Mouse (Mus musculus): Measurements from ENCODE around the gene Ankrd39. TPM values are rescaled to one million over a fixed set of nuclear protein-coding genes. Genes with fewer than 3 reads are reported as not detected.
A peak's percentile ranks its signal among the peaks of the same experiment; 100 is the strongest.

Gene Ankrd39
- polyA plus RNA-seq, 1 experiment from 2014 or later = 14.0 TPM

DNA sequence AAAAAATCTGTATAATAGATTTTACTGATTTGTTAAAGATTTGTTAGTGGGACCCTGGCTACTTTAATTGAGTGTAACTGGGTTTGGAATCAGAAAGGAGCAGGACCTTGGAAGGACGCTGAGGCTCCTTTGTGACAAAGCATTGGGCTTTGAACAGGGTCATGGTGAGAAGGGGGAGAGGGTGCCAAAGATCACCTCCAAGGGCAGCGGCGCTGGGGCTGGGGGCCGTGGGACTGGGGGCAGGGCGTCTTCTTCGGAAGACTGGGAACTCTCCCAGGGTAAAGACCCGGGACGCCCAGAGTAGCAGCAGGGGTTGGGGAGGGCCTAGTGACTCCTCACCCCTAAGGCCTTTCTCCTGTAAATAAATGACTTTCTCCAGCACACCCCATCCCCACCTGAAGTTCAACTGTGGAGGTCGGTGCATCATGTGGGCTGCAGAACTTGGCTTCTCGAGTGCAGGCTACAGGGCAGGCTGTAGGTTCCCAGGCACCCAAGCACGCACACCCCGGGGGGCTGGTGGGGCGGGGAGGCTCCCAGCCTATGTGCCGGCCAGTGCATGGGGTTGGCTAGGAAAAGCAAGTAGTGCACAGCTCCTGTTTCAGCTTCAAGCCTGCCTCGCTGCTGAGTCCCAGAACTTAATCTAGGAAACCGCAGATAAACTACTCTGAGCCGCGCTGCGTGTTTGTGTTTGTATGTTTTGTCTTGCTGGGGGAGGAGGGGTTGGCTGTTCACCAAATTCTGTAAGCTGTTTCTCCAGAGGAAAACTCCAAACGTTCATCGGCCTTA is 20.8 kb upstream of the Ankrd39 start:
- no peak overlapping the region for H3K4me2 ChIP-seq
- DNase-seq (ENCODE audit: low spot score, missing footprints) = no peak
- WGBS = 40% methylated on average over 21 of the region's 21 CpGs
- no peak overlapping the region for H3K9ac ChIP-seq (ENCODE audit: low read length)
- H3K27ac ChIP-seq (ENCODE audit: low read depth, low read length) = no peak overlapping the region
- ATAC-seq (ENCODE audit: low FRiP score) = no peak
- H3K9me3 ChIP-seq (ENCODE audit: control insufficient read depth, low read length) = no peaks in the 10 kb centered on the region
- no peaks in the 10 kb centered on the region for H3K36me3 ChIP-seq (ENCODE audit: control insufficient read depth, insufficient read depth, low read length)
- no peaks in the 10 kb centered on the region for H3K27me3 ChIP-seq (ENCODE audit: control insufficient read depth, insufficient read depth, low read length)
- no peak overlapping the region for H3K4me3 ChIP-seq (ENCODE audit: low read depth, low read length)
- peaks cover 7% of the 10 kb centered on the region; the same call in 1 of the 2 replicates for H3K4me1 ChIP-seq (ENCODE audit: control insufficient read depth, insufficient read depth, low read length)

DNA sequence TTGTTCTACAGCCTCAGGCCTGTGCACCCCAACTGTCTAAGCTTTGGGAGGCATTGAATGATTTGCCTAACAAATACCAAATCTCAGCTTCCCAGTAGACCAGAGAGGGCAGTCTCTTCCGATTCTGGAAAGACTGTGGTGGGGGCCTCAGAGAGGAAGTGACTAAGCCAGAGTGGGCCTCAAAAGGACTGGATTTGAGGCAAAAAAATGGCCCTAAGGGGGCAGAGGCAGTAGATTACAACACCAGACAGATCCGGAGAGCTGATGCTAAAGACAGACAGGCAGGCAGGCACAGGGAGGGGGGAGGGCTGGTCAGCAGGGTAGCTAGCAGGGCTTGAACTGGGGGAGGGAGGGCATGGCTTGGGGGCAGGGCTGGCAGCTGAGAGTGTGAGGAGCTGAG is 19.2 kb upstream of the Ankrd39 start:
- Histone ChIP-seq H3K36me3 (ENCODE audit: control insufficient read depth, insufficient read depth, low read length) (no peaks in the 10 kb centered on the region), H3K9ac (ENCODE audit: low read length) (no peak overlapping the region), H3K4me1 (ENCODE audit: control insufficient read depth, insufficient read depth, low read length) (peaks cover 7% of the 10 kb centered on the region; the same call in 1 of the 2 replicates), H3K4me2 (no peak overlapping the region), H3K27ac (ENCODE audit: low read depth, low read length) (no peak overlapping the region), H3K4me3 (ENCODE audit: low read depth, low read length) (no peak overlapping the region), H3K9me3 (ENCODE audit: control insufficient read depth, low read length) (no peaks in the 10 kb centered on the region), H3K27me3 (ENCODE audit: control insufficient read depth, insufficient read depth, low read length) (no peaks in the 10 kb centered on the region)
- DNase-seq (ENCODE audit: low spot score, missing footprints) = no peak
- 2% methylated on average over 2 of the region's 2 CpGs for WGBS
- ATAC-seq (ENCODE audit: low FRiP score) = no peak

DNA sequence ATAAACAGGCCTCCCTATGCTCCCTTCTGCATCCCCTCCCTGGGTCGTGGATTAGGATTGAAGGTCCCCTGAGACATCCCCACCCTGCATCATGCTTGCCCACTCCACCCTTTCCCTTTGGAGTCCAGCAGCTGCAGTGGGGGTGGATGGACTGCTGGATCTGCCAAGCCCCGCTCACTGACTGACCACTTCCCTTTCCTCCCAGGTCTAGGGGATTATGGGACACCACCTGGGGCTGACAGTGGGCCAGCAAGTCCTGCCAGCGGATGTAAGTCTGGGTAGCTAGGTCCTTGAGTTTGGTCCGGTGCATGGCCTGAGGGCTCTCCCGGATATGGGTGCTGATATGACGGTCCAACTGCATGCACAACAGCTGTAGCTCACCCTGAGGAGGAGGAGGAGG is 16.9 kb upstream of the Ankrd39 start:
- H3K4me3 ChIP-seq (ENCODE audit: low read depth, low read length) = no peak overlapping the region
- H3K4me2 ChIP-seq = no peak overlapping the region
- H3K27me3 ChIP-seq (ENCODE audit: control insufficient read depth, insufficient read depth, low read length) = no peaks in the 10 kb centered on the region
- DNase-seq (ENCODE audit: low spot score, missing footprints) = no peak
- H3K4me1 ChIP-seq (ENCODE audit: control insufficient read depth, insufficient read depth, low read length) = peaks cover 11% of the 10 kb centered on the region
- no peak overlapping the region for H3K9ac ChIP-seq (ENCODE audit: low read length)
- H3K9me3 ChIP-seq (ENCODE audit: control insufficient read depth, low read length) = no peaks in the 10 kb centered on the region
- ATAC-seq (ENCODE audit: low FRiP score) = no peak
- no peaks in the 10 kb centered on the region for H3K36me3 ChIP-seq (ENCODE audit: control insufficient read depth, insufficient read depth, low read length)
- 82% methylated on average over 6 of the region's 6 CpGs for WGBS
- H3K27ac ChIP-seq (ENCODE audit: low read depth, low read length) = no peak overlapping the region

DNA sequence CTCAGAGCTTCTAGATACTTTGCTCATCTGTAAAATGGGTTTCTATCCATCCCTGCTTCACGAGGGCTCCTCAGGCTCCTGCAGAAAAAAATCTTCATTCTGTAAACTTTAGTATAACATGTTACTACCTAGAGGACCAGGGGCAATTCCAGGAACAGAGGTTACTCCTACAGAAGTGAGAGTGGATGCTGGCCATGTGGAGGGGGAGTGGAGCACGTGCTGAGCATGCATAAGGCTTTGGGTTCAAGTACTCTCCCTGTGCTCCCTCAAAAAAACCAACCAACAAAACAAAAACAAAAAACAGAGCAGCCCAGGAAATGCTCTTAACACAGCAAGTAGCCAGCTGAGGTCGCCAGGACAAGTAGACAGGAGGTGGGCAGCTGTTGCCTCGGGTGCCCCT is 16.4 kb upstream of the Ankrd39 start:
- 61% methylated on average over 4 of the region's 4 CpGs for WGBS
- ATAC-seq (ENCODE audit: low FRiP score) = no peak
- peaks cover 16% of the 10 kb centered on the region for H3K4me1 ChIP-seq (ENCODE audit: control insufficient read depth, insufficient read depth, low read length)

DNA sequence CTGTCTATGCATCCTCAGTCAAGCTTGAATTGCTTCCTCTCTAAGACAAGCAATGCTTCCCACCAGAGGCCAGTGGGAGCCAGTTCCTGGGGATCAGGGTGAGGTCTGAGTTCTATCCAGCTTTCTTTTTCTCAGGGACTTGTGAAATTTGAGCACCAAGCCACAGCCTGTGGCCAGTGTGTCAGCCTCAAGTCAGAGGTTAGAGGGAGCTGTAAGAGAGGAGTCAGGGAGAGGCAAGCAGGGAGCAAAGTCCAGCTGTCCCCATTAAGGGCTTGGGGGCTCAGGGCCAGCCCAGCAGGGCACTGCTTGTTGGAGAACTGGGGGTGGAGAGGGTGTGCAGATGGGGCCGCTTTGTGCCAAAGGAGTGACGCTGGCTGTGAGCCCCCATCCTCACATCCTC is 16.0 kb upstream of the Ankrd39 start:
- no peak for ATAC-seq (ENCODE audit: low FRiP score)
- no peak overlapping the region for H3K4me2 ChIP-seq
- no peak for DNase-seq (ENCODE audit: low spot score, missing footprints)
- H3K36me3 ChIP-seq (ENCODE audit: control insufficient read depth, insufficient read depth, low read length) = no peaks in the 10 kb centered on the region
- no peaks in the 10 kb centered on the region for H3K9me3 ChIP-seq (ENCODE audit: control insufficient read depth, low read length)
- peaks cover 17% of the 10 kb centered on the region for H3K4me1 ChIP-seq (ENCODE audit: control insufficient read depth, insufficient read depth, low read length)
- H3K27me3 ChIP-seq (ENCODE audit: control insufficient read depth, insufficient read depth, low read length) = no peaks in the 10 kb centered on the region
- no peak overlapping the region for H3K4me3 ChIP-seq (ENCODE audit: low read depth, low read length)
- H3K9ac ChIP-seq (ENCODE audit: low read length) = no peak overlapping the region
- H3K27ac ChIP-seq (ENCODE audit: low read depth, low read length) = no peak overlapping the region
- 84% methylated on average over 2 of the region's 2 CpGs for WGBS

More for the DNA sequence above, 16.4 kb upstream of the Ankrd39 start:
- no peak overlapping the region for H3K27ac ChIP-seq (ENCODE audit: low read depth, low read length)
- H3K9me3 ChIP-seq (ENCODE audit: control insufficient read depth, low read length) = no peaks in the 10 kb centered on the region
- no peak overlapping the region for H3K4me2 ChIP-seq
- no peak overlapping the region for H3K9ac ChIP-seq (ENCODE audit: low read length)
- no peaks in the 10 kb centered on the region for H3K36me3 ChIP-seq (ENCODE audit: control insufficient read depth, insufficient read depth, low read length)
- H3K27me3 ChIP-seq (ENCODE audit: control insufficient read depth, insufficient read depth, low read length) = no peaks in the 10 kb centered on the region
- H3K4me3 ChIP-seq (ENCODE audit: low read depth, low read length) = no peak overlapping the region
- no peak for DNase-seq (ENCODE audit: low spot score, missing footprints)

DNA sequence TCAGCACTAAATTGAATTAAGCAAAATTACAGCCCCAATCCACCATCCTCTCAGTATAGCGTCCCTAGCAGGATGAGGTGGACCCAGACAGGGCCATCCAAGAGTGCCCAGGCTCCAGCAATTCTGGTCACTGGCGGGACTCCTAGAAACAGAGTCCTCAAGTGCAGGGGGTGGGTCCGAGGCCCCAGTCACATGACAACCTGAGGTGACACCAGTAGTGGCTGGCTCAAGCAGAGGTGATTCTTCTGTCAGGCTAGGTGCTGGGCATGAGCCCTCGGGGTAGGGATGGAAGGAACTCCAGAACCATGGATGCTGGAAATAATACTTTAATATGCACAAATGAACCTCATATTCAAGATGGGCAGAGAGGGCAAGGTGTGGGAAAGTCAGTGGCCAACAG is 15.1 kb upstream of the Ankrd39 start:
- H3K36me3 ChIP-seq (ENCODE audit: control insufficient read depth, insufficient read depth, low read length) = no peaks in the 10 kb centered on the region
- no peaks in the 10 kb centered on the region for H3K9me3 ChIP-seq (ENCODE audit: control insufficient read depth, low read length)
- no peak overlapping the region for H3K27ac ChIP-seq (ENCODE audit: low read depth, low read length)
- ATAC-seq (ENCODE audit: low FRiP score) = no peak
- no peak overlapping the region for H3K9ac ChIP-seq (ENCODE audit: low read length)
- no peaks in the 10 kb centered on the region for H3K27me3 ChIP-seq (ENCODE audit: control insufficient read depth, insufficient read depth, low read length)
- no peak overlapping the region for H3K4me2 ChIP-seq
- no peak overlapping the region for H3K4me3 ChIP-seq (ENCODE audit: low read depth, low read length)
- no peak for DNase-seq (ENCODE audit: low spot score, missing footprints)
- peaks cover 14% of the 10 kb centered on the region for H3K4me1 ChIP-seq (ENCODE audit: control insufficient read depth, insufficient read depth, low read length)
- 80% methylated on average over 4 of the region's 4 CpGs for WGBS

DNA sequence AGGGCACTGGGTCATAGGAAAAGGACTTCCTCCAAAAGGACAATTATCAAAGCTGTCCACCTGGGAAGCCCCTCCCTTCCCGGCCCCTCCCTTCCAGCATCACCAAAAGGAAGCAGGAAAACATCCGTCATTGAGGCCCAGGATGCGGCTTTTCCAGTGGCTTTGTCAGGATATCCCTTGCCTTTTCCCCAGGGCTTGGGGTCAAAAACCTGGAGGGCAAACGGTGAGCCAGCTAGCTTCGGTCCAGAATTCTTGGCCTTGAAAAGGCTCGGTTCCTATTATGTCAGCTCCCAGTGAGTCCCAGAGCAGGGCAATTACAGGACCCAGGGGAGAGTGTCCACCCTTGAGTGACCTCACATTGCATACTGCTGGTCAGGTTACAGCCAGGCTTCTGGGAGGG is 13.7 kb upstream of the Ankrd39 start:
- DNase-seq (ENCODE audit: low spot score, missing footprints) = no peak
- H3K9me3 ChIP-seq (ENCODE audit: control insufficient read depth, low read length) = no peaks in the 10 kb centered on the region
- no peak overlapping the region for H3K4me2 ChIP-seq
- no peaks in the 10 kb centered on the region for H3K27me3 ChIP-seq (ENCODE audit: control insufficient read depth, insufficient read depth, low read length)
- no peaks in the 10 kb centered on the region for H3K36me3 ChIP-seq (ENCODE audit: control insufficient read depth, insufficient read depth, low read length)
- no peak overlapping the region for H3K27ac ChIP-seq (ENCODE audit: low read depth, low read length)
- ATAC-seq (ENCODE audit: low FRiP score) = no peak
- H3K9ac ChIP-seq (ENCODE audit: low read length) = no peak overlapping the region
- peaks cover 12% of the 10 kb centered on the region for H3K4me1 ChIP-seq (ENCODE audit: control insufficient read depth, insufficient read depth, low read length)
- WGBS = 61% methylated on average over 6 of the region's 6 CpGs
- H3K4me3 ChIP-seq (ENCODE audit: low read depth, low read length) = no peak overlapping the region

DNA sequence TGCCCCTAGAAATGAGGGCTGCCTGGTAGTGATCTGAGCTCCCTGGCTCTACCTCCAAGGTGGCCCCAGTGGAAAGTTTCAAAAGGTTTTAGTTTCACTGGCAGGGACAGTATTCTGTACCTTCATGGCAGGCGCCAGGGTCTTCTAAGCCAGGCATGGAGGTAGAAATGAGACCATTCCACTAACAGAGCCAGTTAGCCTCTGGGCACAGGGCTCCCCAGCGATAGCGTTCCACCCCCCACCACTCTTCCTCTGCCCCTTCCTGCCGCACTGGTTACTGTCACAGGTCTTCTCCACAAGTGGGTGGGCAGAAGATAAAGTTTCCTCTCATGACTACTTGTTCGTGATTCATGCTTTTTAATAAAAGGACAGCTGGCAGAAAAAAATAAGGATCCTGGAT is 12.6 kb upstream of the Ankrd39 start:
- H3K4me1 ChIP-seq (ENCODE audit: control insufficient read depth, insufficient read depth, low read length) = peaks cover 22% of the 10 kb centered on the region
- H3K9me3 ChIP-seq (ENCODE audit: control insufficient read depth, low read length) = no peaks in the 10 kb centered on the region
- WGBS = 68% methylated on average over 5 of the region's 5 CpGs
- DNase-seq (ENCODE audit: low spot score, missing footprints) = no peak
- H3K4me3 ChIP-seq (ENCODE audit: low read depth, low read length) = no peak overlapping the region
- no peak overlapping the region for H3K9ac ChIP-seq (ENCODE audit: low read length)
- no peaks in the 10 kb centered on the region for H3K27me3 ChIP-seq (ENCODE audit: control insufficient read depth, insufficient read depth, low read length)
- no peak for ATAC-seq (ENCODE audit: low FRiP score)
- H3K27ac ChIP-seq (ENCODE audit: low read depth, low read length) = no peak overlapping the region
- no peak overlapping the region for H3K4me2 ChIP-seq
- H3K36me3 ChIP-seq (ENCODE audit: control insufficient read depth, insufficient read depth, low read length) = no peaks in the 10 kb centered on the region

DNA sequence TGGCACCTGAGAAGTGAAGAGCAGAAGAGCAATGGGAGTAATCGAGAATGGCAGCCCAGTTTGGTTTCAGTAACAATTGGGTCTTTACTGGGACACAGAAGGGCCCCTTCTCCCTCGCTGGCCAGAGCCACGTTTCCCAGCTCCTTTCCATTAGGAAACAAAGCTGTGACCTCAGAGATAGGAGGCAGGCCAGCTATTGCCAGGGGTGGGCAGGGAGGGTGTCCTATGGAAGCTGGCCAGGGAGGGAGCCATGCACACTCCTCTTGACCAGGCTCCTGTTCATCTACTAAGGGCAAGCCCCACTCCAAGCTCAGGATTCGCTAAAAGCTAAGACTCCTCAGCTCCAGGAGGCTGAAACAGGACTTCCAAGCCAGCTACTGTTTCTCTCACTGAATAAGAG is 12.0 kb upstream of the Ankrd39 start:
- H3K27ac ChIP-seq (ENCODE audit: low read depth, low read length) = no peak overlapping the region
- H3K9ac ChIP-seq (ENCODE audit: low read length) = peak overlapping the region; percentile 97; the same call in 1 of the 2 replicates
- no peaks in the 10 kb centered on the region for H3K9me3 ChIP-seq (ENCODE audit: control insufficient read depth, low read length)
- ATAC-seq (ENCODE audit: low FRiP score) = no peak
- WGBS = 1% methylated on average over 4 of the region's 4 CpGs
- H3K4me3 ChIP-seq (ENCODE audit: low read depth, low read length) = no peak overlapping the region
- peaks cover 28% of the 10 kb centered on the region for H3K4me1 ChIP-seq (ENCODE audit: control insufficient read depth, insufficient read depth, low read length)
- no peak for DNase-seq (ENCODE audit: low spot score, missing footprints)
- peak overlapping the region; percentile 99 for H3K4me2 ChIP-seq
- H3K36me3 ChIP-seq (ENCODE audit: control insufficient read depth, insufficient read depth, low read length) = peaks cover 4% of the 10 kb centered on the region; the same call in 1 of the 2 replicates
- H3K27me3 ChIP-seq (ENCODE audit: control insufficient read depth, insufficient read depth, low read length) = no peaks in the 10 kb centered on the region
